Mouse (Mus musculus) embryonic facial prominence, embryonic 13.5 days (tissue): ENCODE results near the gene Gcnt2. TPM values are rescaled to one million over a fixed set of nuclear protein-coding genes. Genes with fewer than 3 reads are reported as not detected.

Experiments
- ATAC-seq: fragments of 200-750 bp; cut with Nextera tagmentation; 2 replicates; pipeline ENCODE4 v1.8.0; 2017; ENCODE audit warnings: low read depth; ENCODE audit not compliant: insufficient number of reproducible peaks, insufficient read depth, low FRiP score, low TSS enrichment
- H3K27ac ChIP-seq: fragments of 300-500 bp; sonication (generic); 2 replicates; pipeline ENCODE4 v1.5.1; 2015; ENCODE audit warnings: moderate library complexity, mild to moderate bottlenecking, inconsistent platforms
- H3K27me3 ChIP-seq: fragments of 300-500 bp; sonication (generic); 2 replicates; pipeline ENCODE4 v1.6.1; 2015; ENCODE audit warnings: mild to moderate bottlenecking, inconsistent platforms
- H3K36me3 ChIP-seq: fragments of 300-500 bp; sonication (generic); 2 replicates; pipeline ENCODE4 v1.6.1; 2015; ENCODE audit warnings: mild to moderate bottlenecking, inconsistent platforms
- H3K4me1 ChIP-seq: fragments of 300-500 bp; sonication (generic); 2 replicates; pipeline ENCODE4 v1.6.1; 2015; ENCODE audit warnings: inconsistent platforms
- H3K4me2 ChIP-seq: fragments of 300-500 bp; sonication (generic); 2 replicates; pipeline ENCODE4 v1.6.1; 2015; ENCODE audit warnings: moderate library complexity, mild to moderate bottlenecking, inconsistent platforms
- H3K4me3 ChIP-seq: fragments of 300-500 bp; sonication (generic); 2 replicates; pipeline ENCODE4 v1.5.1; 2015; ENCODE audit warnings: mild to moderate bottlenecking, inconsistent platforms
- H3K9ac ChIP-seq: fragments of 300-500 bp; sonication (generic); 2 replicates; pipeline ENCODE4 v1.6.1; 2015; ENCODE audit warnings: mild to moderate bottlenecking, inconsistent platforms
- H3K9me3 ChIP-seq: fragments of 300-500 bp; sonication (generic); 2 replicates; pipeline ENCODE4 v1.6.1; 2016; ENCODE audit warnings: inconsistent platforms
- WGBS: fragments of 180-500 bp; shearing (Covaris S2); methylation state at CpG from one replicate; pipeline ENCODE4 v1.1.7; 2015; ENCODE audit warnings: mixed read lengths; 5-methylcytosine and 5-hydroxymethylcytosine counted together
- polyA plus RNA-seq: library from polyadenylated mRNA; unstranded; fragments of >200 nt; fragmentation: Nextera tagmentation; extraction: Ambion mirVana; gene quantifications from 2 replicates; pipeline ENCODE4 v1.2.1, GENCODE M21; 2015

Gene Gcnt2
- polyA plus RNA-seq, 1 experiment from 2014 or later, result 2.7 TPM

GRCm38 (mm10) chr13:40851281-40851680 lies 8.3 kb upstream of the Gcnt2 start:
- ATAC-seq, result no peak
- peaks cover 5% of the 10 kb centered on the region for H3K4me1 ChIP-seq
- H3K27ac ChIP-seq, result no peak overlapping the region
- no peak overlapping the region for H3K9ac ChIP-seq
- whole genome bisulfite sequencing, result 79% methylated on average over 7 of the region's 7 CpGs
- no peaks in the 10 kb centered on the region for H3K9me3 ChIP-seq
- H3K27me3 ChIP-seq, result no peaks in the 10 kb centered on the region
- H3K36me3 ChIP-seq, result no peaks in the 10 kb centered on the region
- no peak overlapping the region for H3K4me3 ChIP-seq
- H3K4me2 ChIP-seq, result no peak overlapping the region

GRCm38 (mm10) chr13:40851961-40852360 lies 7.6 kb upstream of the Gcnt2 start:
- H3K36me3 ChIP-seq, result no peaks in the 10 kb centered on the region
- no peaks in the 10 kb centered on the region for H3K27me3 ChIP-seq
- no peak overlapping the region for H3K4me3 ChIP-seq
- ATAC-seq, result no peak
- H3K9ac ChIP-seq, result no peak overlapping the region
- no peak overlapping the region for H3K4me2 ChIP-seq
- H3K27ac ChIP-seq, result no peak overlapping the region
- WGBS, result 72% methylated on average over 13 of the region's 13 CpGs
- peaks cover 5% of the 10 kb centered on the region for H3K4me1 ChIP-seq
- no peaks in the 10 kb centered on the region for H3K9me3 ChIP-seq

- H3K9me3 ChIP-seq, result no peaks in the 10 kb centered on the region
- no peaks in the 10 kb centered on the region for H3K27me3 ChIP-seq
- H3K4me2 ChIP-seq, result no peak overlapping the region
- H3K4me1 ChIP-seq, result peaks cover 5% of the 10 kb centered on the region
- 88% methylated on average over 5 of the region's 5 CpGs for WGBS
- H3K27ac ChIP-seq, result no peak overlapping the region
- H3K4me3 ChIP-seq, result no peak overlapping the region
- no peak overlapping the region for H3K9ac ChIP-seq
- ATAC-seq, result no peak
- no peaks in the 10 kb centered on the region for H3K36me3 ChIP-seq
These were observed 6.8 kb upstream of the Gcnt2 start for GRCm38 (mm10) chr13:40852791-40853190.

- ATAC-seq, result no peak
- 79% methylated on average over 4 of the region's 4 CpGs for WGBS
- H3K4me1 ChIP-seq, result peaks cover 5% of the 10 kb centered on the region
These were observed 5.7 kb upstream of the Gcnt2 start for GRCm38 (mm10) chr13:40853842-40854241.

GRCm38 (mm10) chr13:40854451-40855058 lies 5.0 kb upstream of the Gcnt2 start:
- peaks cover 5% of the 10 kb centered on the region for H3K4me1 ChIP-seq
- H3K4me3 ChIP-seq, result peak overlapping the region; percentile 38
- H3K9me3 ChIP-seq, result no peaks in the 10 kb centered on the region
- no peaks in the 10 kb centered on the region for H3K27me3 ChIP-seq
- 0 out of 2 replicates have a peak overlapping the region, but pooled peaks have one; percentile 12 for H3K27ac ChIP-seq
- no peak for ATAC-seq
- no peaks in the 10 kb centered on the region for H3K36me3 ChIP-seq
- WGBS, result under 1% methylated on average over 13 of the region's 13 CpGs
- H3K9ac ChIP-seq, result peak overlapping the region; percentile 57; the same call in 1 of the 2 replicates
- peak overlapping the region; percentile 67 for H3K4me2 ChIP-seq

More at GRCm38 (mm10) chr13:40853842-40854241, 5.7 kb upstream of the Gcnt2 start:
- H3K9ac ChIP-seq, result no peak overlapping the region
- no peak overlapping the region for H3K4me3 ChIP-seq
- no peak overlapping the region for H3K27ac ChIP-seq
- H3K36me3 ChIP-seq, result no peaks in the 10 kb centered on the region
- H3K4me2 ChIP-seq, result peak overlapping the region; percentile 67
- H3K9me3 ChIP-seq, result no peaks in the 10 kb centered on the region
- no peaks in the 10 kb centered on the region for H3K27me3 ChIP-seq

- 68% methylated on average over 6 of the region's 6 CpGs for WGBS
- no peak overlapping the region for H3K4me3 ChIP-seq
- H3K4me2 ChIP-seq, result peak overlapping the region; percentile 67
- no peaks in the 10 kb centered on the region for H3K27me3 ChIP-seq
- no peaks in the 10 kb centered on the region for H3K36me3 ChIP-seq
- H3K9me3 ChIP-seq, result no peaks in the 10 kb centered on the region
- no peak overlapping the region for H3K27ac ChIP-seq
- H3K4me1 ChIP-seq, result peaks cover 5% of the 10 kb centered on the region
- no peak for ATAC-seq
- no peak overlapping the region for H3K9ac ChIP-seq
These were observed 4.3 kb upstream of the Gcnt2 start for GRCm38 (mm10) chr13:40855266-40855665.

- Histone ChIP-seq H3K36me3 (no peaks in the 10 kb centered on the region), H3K9me3 (no peaks in the 10 kb centered on the region), H3K27me3 (no peaks in the 10 kb centered on the region), H3K4me2 (no peak overlapping the region), H3K4me3 (no peak overlapping the region), H3K27ac (no peak overlapping the region), H3K9ac (no peak overlapping the region), H3K4me1 (peaks cover 5% of the 10 kb centered on the region)
- 83% methylated on average over 8 of the region's 8 CpGs for WGBS
- no peak for ATAC-seq
These were observed 2.8 kb upstream of the Gcnt2 start for GRCm38 (mm10) chr13:40856786-40857185.

GRCm38 (mm10) chr13:40857281-40857818 lies 2.2 kb upstream of the Gcnt2 start:
- Histone ChIP-seq H3K27me3 (no peaks in the 10 kb centered on the region), H3K27ac (no peak overlapping the region), H3K9ac (no peak overlapping the region), H3K9me3 (no peaks in the 10 kb centered on the region), H3K36me3 (no peaks in the 10 kb centered on the region), H3K4me3 (no peak overlapping the region), H3K4me2 (no peak overlapping the region), H3K4me1 (peaks cover 5% of the 10 kb centered on the region)
- ATAC-seq, result no peak
- 77% methylated on average over 13 of the region's 13 CpGs for WGBS

- Histone ChIP-seq H3K4me3 (no peak overlapping the region), H3K27ac (no peak overlapping the region), H3K9me3 (no peaks in the 10 kb centered on the region), H3K4me2 (peak overlapping the region; percentile 51), H3K27me3 (no peaks in the 10 kb centered on the region), H3K36me3 (no peaks in the 10 kb centered on the region), H3K4me1 (peaks cover 5% of the 10 kb centered on the region), H3K9ac (no peak overlapping the region)
- no peak for ATAC-seq
- 70% methylated on average over 8 of the region's 8 CpGs for WGBS
These were observed 329 bp upstream of the Gcnt2 start for GRCm38 (mm10) chr13:40859225-40859624.

GRCm38 (mm10) chr13:40863006-40863405 lies 3.5 kb downstream of the Gcnt2 start:
- 88% methylated on average over 9 of the region's 9 CpGs for WGBS
- ATAC-seq, result no peak
- no peaks in the 10 kb centered on the region for H3K4me1 ChIP-seq

GRCm38 (mm10) chr13:40868844-40869587 lies 9.5 kb downstream of the Gcnt2 start:
- Histone ChIP-seq H3K4me2 (no peak overlapping the region), H3K9ac (no peak overlapping the region), H3K9me3 (0 out of 2 replicates have a peak, but pooled peaks cover 3% of the 10 kb centered on the region), H3K27me3 (peaks cover 5% of the 10 kb centered on the region), H3K4me3 (no peak overlapping the region), H3K27ac (no peak overlapping the region), H3K36me3 (no peaks in the 10 kb centered on the region), H3K4me1 (no peaks in the 10 kb centered on the region)
- no peak for ATAC-seq
- 32% methylated on average over 16 of the region's 16 CpGs for WGBS

More at GRCm38 (mm10) chr13:40863006-40863405, 3.5 kb downstream of the Gcnt2 start:
- H3K9ac ChIP-seq, result no peak overlapping the region
- H3K4me3 ChIP-seq, result no peak overlapping the region
- no peaks in the 10 kb centered on the region for H3K9me3 ChIP-seq
- no peak overlapping the region for H3K27ac ChIP-seq
- H3K36me3 ChIP-seq, result no peaks in the 10 kb centered on the region
- H3K27me3 ChIP-seq, result no peaks in the 10 kb centered on the region
- H3K4me2 ChIP-seq, result no peak overlapping the region

- peaks cover 3% of the 10 kb centered on the region for H3K4me1 ChIP-seq
- H3K27me3 ChIP-seq, result peaks cover 9% of the 10 kb centered on the region
- H3K4me2 ChIP-seq, result no peak overlapping the region
- no peak overlapping the region for H3K27ac ChIP-seq
- WGBS, result 86% methylated on average over 5 of the region's 5 CpGs
- H3K9ac ChIP-seq, result no peak overlapping the region
- H3K9me3 ChIP-seq, result 0 out of 2 replicates have a peak, but pooled peaks cover 3% of the 10 kb centered on the region
- no peak for ATAC-seq
- no peak overlapping the region for H3K4me3 ChIP-seq
- H3K36me3 ChIP-seq, result no peaks in the 10 kb centered on the region
These were observed 14.5 kb downstream of the Gcnt2 start for GRCm38 (mm10) chr13:40874021-40874420.
